Mouse (Mus musculus) myocyte (in vitro differentiated cells): ENCODE measurements around the gene Ptprd.

Experiments used
- CEBPB ChIP-seq: IDR thresholded peaks from 2 replicates; pipeline ENCODE4 v1.6.1; 2011; ENCODE audit warnings: mild to moderate bottlenecking, moderate library complexity; ENCODE audit not compliant: poor library complexity, insufficient read depth, severe bottlenecking
- E2F4 ChIP-seq: IDR thresholded peaks from one replicate; pipeline ENCODE4 v1.6.1; 2011; ENCODE audit warnings: mild to moderate bottlenecking, control low read depth, moderate library complexity; ENCODE audit not compliant: insufficient read depth
- MAX ChIP-seq: IDR thresholded peaks from one replicate; pipeline ENCODE4 v1.6.1; 2011; ENCODE audit warnings: low read depth, mild to moderate bottlenecking, control low read depth
- MYOG ChIP-seq, 3 experiments: IDR thresholded peaks; one replicate each; pipeline ENCODE4 v1.6.1; 2011; ENCODE audit warnings: control low read depth in 2 of 3, low read depth in 2 of 3, mild to moderate bottlenecking in 2 of 3; ENCODE audit not compliant: insufficient read length in 2 of 3, control insufficient read depth in 1 of 3, insufficient read depth in 1 of 3
- POLR2A ChIP-seq: IDR thresholded peaks from one replicate; pipeline ENCODE4 v1.6.1; 2011; ENCODE audit warnings: low read depth, mild to moderate bottlenecking, control low read depth, moderate library complexity; ENCODE audit not compliant: insufficient read length
- POLR2AphosphoS2 ChIP-seq: IDR thresholded peaks from one replicate; pipeline ENCODE4 v1.6.1; 2011; ENCODE audit warnings: low read depth, control low read depth; ENCODE audit not compliant: insufficient read length
- SRF ChIP-seq: IDR thresholded peaks from one replicate; pipeline ENCODE4 v1.6.1; 2011; ENCODE audit warnings: low read depth; ENCODE audit not compliant: control insufficient read depth, insufficient read length
- TCF3 ChIP-seq: IDR thresholded peaks from one replicate; pipeline ENCODE4 v1.6.1; 2011; ENCODE audit warnings: low read depth, control low read depth; ENCODE audit not compliant: insufficient read length
- USF1 ChIP-seq: IDR thresholded peaks from one replicate; pipeline ENCODE4 v1.6.1; 2011; ENCODE audit warnings: low read depth, mild to moderate bottlenecking, control low read depth, moderate library complexity

GRCm38 (mm10) chr4:76262727-76263126 is 1949.0 kb downstream of the Ptprd start:
- no peak for TF ChIP-seq POLR2A
- TF ChIP-seq TCF3, result no peak
- TF ChIP-seq POLR2AphosphoS2, result no peak
- TF ChIP-seq CEBPB, result no peak
- TF ChIP-seq MYOG (IDR thresholded peaks at IDR 0.05; ENCODE audit: control insufficient read depth in 1 of 3, insufficient read depth in 1 of 3, insufficient read length in 2 of 3, low read depth in 2 of 3), result no peak
- TF ChIP-seq MAX, result no peak
- TF ChIP-seq SRF, result no peak
- TF ChIP-seq USF1, result no peak
- no peak for TF ChIP-seq E2F4
